In genomic region chr12:70855678-70856077, GRCm38 (mm10) we compare ENCODE assay signal across 16 mouse cellular contexts. TPM values are rescaled to one million over a fixed set of nuclear protein-coding genes. Genes with fewer than 3 reads are reported as not detected.
DNase-seq lines count a peak whose midpoint lies in the region; ATAC-seq lines count a peak whose summit lies in the region.
"Had no signal": no experiment of that assay in that cellular context is flagged by ENCODE, and none has a peak within 500 bp of the region (broad histone marks: within the 10 kb centered on the region; RNA-seq: fewer than 3 reads in every experiment).

No protein-coding gene starts in this region.

- peak; percentile 70 for ATAC-seq in inflammation-experienced regulatory T-cells, adult 6 months
- no peak for ATAC-seq in erythroblast, adult 5-6 weeks (replicated peaks; ENCODE audit: low FRiP score, poor library complexity, severe bottlenecking)
- ATAC-seq: forebrain, embryonic 16.5 days; intestine, postnatal 0 days had no signal

- intact Hi-C loops in heart, postnatal 25 days (cut with DNase I), result no loop called here

- DNase-seq in heart, adult 11 months, result peak; percentile 16
- DNase-seq in heart, postnatal 25 days (ENCODE audit: low spot score), result no peak
- peak; percentile 6 for DNase-seq in T-cell, adult 2 months (ENCODE audit: low spot score)
- DNase-seq in adrenal gland, postnatal 4 days (ENCODE audit: low spot score in 2 of 2), result no peak
- DNase-seq in thymus, postnatal 14 days, result no peak
- DNase-seq: adrenal gland, adult 2 months; adrenal gland, postnatal 25 days; cerebellum, adult 8-10 months; cerebellum, postnatal 25 days; gastrocnemius, postnatal 10 days; heart, postnatal 14 days; kidney, adult 8-10 months had no signal

RNA-seq across cellular contexts. Expression of gene Frmd6, which starts 30.4 kb away (rescaled TPM):
- total RNA-seq in heart, postnatal 25 days (2021), result 10 to 100 TPM; 38.5 to 43.3 TPM
- 10 to 100 TPM in 2 of 3 experiments, 1 to 10 TPM in 1; 9.1 to 17.7 (median 13.8) TPM for polyA plus RNA-seq in inflammation-experienced regulatory T-cells, adult 6 months (2017; shearing (Covaris generic))
- total RNA-seq in adrenal gland, postnatal 4 days (2021), result 10 to 100 TPM; 39.2 to 39.3 TPM
- total RNA-seq in erythroblast, adult 5-6 weeks (2015; ENCODE audit: low replicate concordance), result 0.19 and 1.3 TPM in 2 replicates
- 0.60 and 1.5 TPM in 2 replicates for total RNA-seq in erythroblast, adult 5-6 weeks (2017; ENCODE audit: low replicate concordance)

Comparison
In these comparisons a context has a peak if more than half of its experiments do, and no peak if none do; other contexts are left out.
1. DNase-seq: peak in heart, adult 11 months (single experiment) and T-cell, adult 2 months (single experiment); none in heart, postnatal 25 days (single experiment), adrenal gland, postnatal 4 days (0 of 2) and thymus, postnatal 14 days (single experiment).
2. RNA of gene Frmd6, which starts 30.4 kb away (total RNA-seq): 38.5 to 43.3 TPM in heart, postnatal 25 days and 39.2 to 39.3 TPM in adrenal gland, postnatal 4 days; 0.19 to 1.5 TPM in erythroblast, adult 5-6 weeks; every median in the first group is over 10 times any median in the second.